Mouse (Mus musculus) Patski (cell line): ENCODE results near the gene Cdk5rap2. TPM values are rescaled to one million over a fixed set of nuclear protein-coding genes. Genes with fewer than 3 reads are reported as not detected.

Experiments used
- ATAC-seq: fragments of 100-300 bp; one replicate; pipeline ENCODE4 v1.8.0; 2021
- CTCF ChIA-PET: fragments of 350-600 bp; sonication (Branson Sonifier 250); formaldehyde crosslinking; loops from one replicate; lab custom pipeline; 2022; ENCODE audit warnings: inconsistent platforms; lab: Charles Lee
- POLR2A ChIA-PET: fragments of 350-600 bp; sonication (Branson Sonifier 250); formaldehyde crosslinking; loops from one replicate; lab custom pipeline; 2022; ENCODE audit warnings: antibody characterized with exemption, inconsistent platforms; lab: Charles Lee
- DNase-seq: peaks from one replicate; pipeline ENCODE4 v3.0.0-alpha.2; 2011; ENCODE audit warnings: low read depth, low spot score
- H3K27me3 ChIP-seq: fragments of 371-371 bp; one replicate; pipeline ENCODE4 v1.5.1; 2021
- CTCF ChIP-seq: fragments of 100-300 bp; IDR thresholded peaks from one replicate; pipeline ENCODE4 v1.5.1; 2021
- in situ Hi-C: fragments of 300-500 bp; cut with MboI; formaldehyde crosslinking; loops from 3 replicates; pipeline ENCODE4 v1.11.1; 2018; ENCODE audit warnings: low pct_unique_long_range_greater_than_20kb, mixed read lengths
- polyA plus RNA-seq: library from polyadenylated mRNA; unstranded; gene quantifications from one replicate; pipeline ENCODE4 v1.2.3, GENCODE M21; 2021

Cdk5rap2 gene
- polyA plus RNA-seq, 1 experiment from 2014 or later, result 36.3 TPM

- CTCF ChIA-PET, result interaction anchor here (0.9 to 4.4 kb wide), 7 partner anchors 16 to 90 kb away, joined by 3 to 18 read pairs (median 3); no protein-coding TSS in a partner anchor
- TF ChIP-seq CTCF, result no peak
- ATAC-seq, result no peak
- no peak for DNase-seq
- POLR2A ChIA-PET, result no interaction called here
- in situ Hi-C loops, result loop anchor here (5.0 kb wide), 1 partner anchor 92 kb away; no protein-coding TSS in a partner anchor
- no peaks in the 10 kb centered on the region for H3K27me3 ChIP-seq
Measured at GRCm38 (mm10) chr4:70354448-70354847, 55.8 kb downstream of the Cdk5rap2 start.

GRCm38 (mm10) chr4:70353656-70354055, 56.6 kb downstream of the Cdk5rap2 start:
- ChIA-PET CTCF (interaction anchor here (0.9 to 4.4 kb wide), 2 partner anchors 18 to 47 kb away, joined by 3 to 18 read pairs; no protein-coding TSS in a partner anchor), POLR2A (no interaction called here)
- ATAC-seq, result no peak
- H3K27me3 ChIP-seq, result no peaks in the 10 kb centered on the region
- no peak for TF ChIP-seq CTCF
- no peak for DNase-seq
- in situ Hi-C loops, result loop anchor here (5.0 kb wide), 1 partner anchor 91 kb away; no protein-coding TSS in a partner anchor

GRCm38 (mm10) chr4:70335444-70336144, 74.6 kb downstream of the Cdk5rap2 start:
- DNase-seq, result no peak
- ChIA-PET CTCF (interaction anchor here (0.8 to 3.9 kb wide), 6 partner anchors 12 to 71 kb away, joined by 4 to 18 read pairs (median 6); no protein-coding TSS in a partner anchor), POLR2A (no interaction called here)
- ATAC-seq, result no peak
- no peaks in the 10 kb centered on the region for H3K27me3 ChIP-seq
- in situ Hi-C loops, result no loop called here
- no peak for TF ChIP-seq CTCF

- DNase-seq (no peak), ATAC-seq (no peak)
- POLR2A ChIA-PET, result no interaction called here
- TF ChIP-seq CTCF, result peak; percentile 44
- CTCF ChIA-PET, result interaction anchor here (0.7 to 3.9 kb wide), 6 partner anchors 11 to 102 kb away, joined by 3 to 18 read pairs (median 6); no protein-coding TSS in a partner anchor
- in situ Hi-C loops, result no loop called here
- no peaks in the 10 kb centered on the region for H3K27me3 ChIP-seq
Measured at GRCm38 (mm10) chr4:70334995-70335394, 75.2 kb downstream of the Cdk5rap2 start.

- H3K27me3 ChIP-seq, result no peaks in the 10 kb centered on the region
- in situ Hi-C loops, result no loop called here
- ATAC-seq, result no peak
- no peak for DNase-seq
- POLR2A ChIA-PET, result no interaction called here
- TF ChIP-seq CTCF, result no peak
- CTCF ChIA-PET, result interaction anchor here (1.0 to 1.3 kb wide), 3 partner anchors 14 to 23 kb away, joined by 3 to 5 read pairs (median 5); no protein-coding TSS in a partner anchor
Measured at GRCm38 (mm10) chr4:70332981-70333380, 77.3 kb downstream of the Cdk5rap2 start.

- DNase-seq (no peak), ATAC-seq (no peak)
- no peaks in the 10 kb centered on the region for H3K27me3 ChIP-seq
- TF ChIP-seq CTCF, result no peak
- CTCF ChIA-PET, result interaction anchor here (1.3 kb wide), 1 partner anchor 14 kb away, joined by 5 read pairs; no protein-coding TSS in a partner anchor
- POLR2A ChIA-PET, result no interaction called here
- in situ Hi-C loops, result no loop called here
Measured at GRCm38 (mm10) chr4:70332576-70332975, 77.7 kb downstream of the Cdk5rap2 start.

- CTCF ChIA-PET, result interaction anchor here (1.9 kb wide), 1 partner anchor 25 kb away, joined by 5 read pairs; no protein-coding TSS in a partner anchor
- DNase-seq, result no peak
Measured at GRCm38 (mm10) chr4:70331181-70331580, 79.1 kb downstream of the Cdk5rap2 start.

GRCm38 (mm10) chr4:70328033-70328432, 82.2 kb downstream of the Cdk5rap2 start:
- CTCF ChIA-PET, result interaction anchor here (2.0 to 3.1 kb wide), 2 partner anchors 28 to 63 kb away, joined by 6 to 7 read pairs; no protein-coding TSS in a partner anchor
- ATAC-seq (no peak), DNase-seq (no peak)
- H3K27me3 ChIP-seq, result no peaks in the 10 kb centered on the region
- POLR2A ChIA-PET, result no interaction called here
- in situ Hi-C loops, result no loop called here
- no peak for TF ChIP-seq CTCF

More at GRCm38 (mm10) chr4:70331181-70331580, 79.1 kb downstream of the Cdk5rap2 start:
- in situ Hi-C loops, result no loop called here
- H3K27me3 ChIP-seq, result no peaks in the 10 kb centered on the region
- POLR2A ChIA-PET, result no interaction called here
- no peak for ATAC-seq
- TF ChIP-seq CTCF, result no peak

- ATAC-seq (no peak), DNase-seq (no peak)
- POLR2A ChIA-PET, result no interaction called here
- no peaks in the 10 kb centered on the region for H3K27me3 ChIP-seq
- TF ChIP-seq CTCF, result no peak
- in situ Hi-C loops, result no loop called here
- CTCF ChIA-PET, result interaction anchor here (1.2 to 3.1 kb wide), 3 partner anchors 10 to 62 kb away, joined by 3 to 7 read pairs (median 6); no protein-coding TSS in a partner anchor
Measured at GRCm38 (mm10) chr4:70327436-70327835, 82.8 kb downstream of the Cdk5rap2 start.

- H3K27me3 ChIP-seq, result no peaks in the 10 kb centered on the region
- CTCF ChIA-PET, result interaction anchor here (0.6 to 1.7 kb wide), 2 partner anchors 10 to 13 kb away, joined by 3 read pairs; no protein-coding TSS in a partner anchor
- DNase-seq, result no peak
- POLR2A ChIA-PET, result no interaction called here
- in situ Hi-C loops, result loop anchor here (25.0 kb wide), 1 partner anchor 1134 kb away; no protein-coding TSS in a partner anchor
- ATAC-seq, result peak; percentile 65
- TF ChIP-seq CTCF, result no peak
Measured at GRCm38 (mm10) chr4:70321586-70321985, 88.7 kb downstream of the Cdk5rap2 start.
